Mouse (Mus musculus): ENCODE results near the gene Tmem104.

- TF ChIP-seq CTCF (IDR thresholded peaks at IDR 0.05; ENCODE audit: low read depth, low read length) = no peak
- TF ChIP-seq POLR2A (IDR thresholded peaks at IDR 0.05; ENCODE audit: extremely low read depth, insufficient read depth, low read length) = no peak
Observed at GRCm38 (mm10) chr11:115247240-115247639, 60.0 kb downstream of the Tmem104 start.

Measured in liver, adult 2 months (tissue).